Mouse (Mus musculus) olfactory bulb, adult 2 months (tissue): ENCODE data around the gene Celf2.

Experiments
- CTCF ChIP-seq: fragments of 200-500 bp; IDR thresholded peaks from 2 replicates; pipeline ENCODE4 v1.5.1; 2012; ENCODE audit warnings: low read depth, mild to moderate bottlenecking, low read length, moderate library complexity; ENCODE audit not compliant: insufficient read depth
- POLR2A ChIP-seq: fragments of 200-500 bp; IDR thresholded peaks from 2 replicates; pipeline ENCODE4 v1.6.1; 2012; ENCODE audit warnings: mild to moderate bottlenecking, low read depth, low read length, moderate library complexity; ENCODE audit not compliant: insufficient read depth

GRCm38 (mm10) chr2:6507071-6507470 lies 1002.3 kb downstream of the Celf2 start:
- TF ChIP-seq CTCF: no peak
- no peak for TF ChIP-seq POLR2A
